Mouse (Mus musculus) liver, embryonic 12.5 days (tissue): ENCODE measurements around the gene Vmn1r210. TPM values are rescaled to one million over a fixed set of nuclear protein-coding genes. Genes with fewer than 3 reads are reported as not detected.
"Not testable (repeated sequence)": the region's sequence is repeated elsewhere in the genome, so short reads cannot be mapped to it uniquely, and the experiment has no call there.

Experiments used
- ATAC-seq: fragments of 200-750 bp; cut with Nextera tagmentation; 2 replicates; pipeline ENCODE4 v1.8.0; 2017; ENCODE audit warnings: moderate number of reproducible peaks, mild to moderate bottlenecking, moderate library complexity
- H3K27ac ChIP-seq: fragments of 300-500 bp; sonication (generic); 2 replicates; pipeline ENCODE4 v1.5.1; 2016; ENCODE audit warnings: mild to moderate bottlenecking
- H3K27me3 ChIP-seq: fragments of 300-500 bp; sonication (generic); replicated peaks from 2 replicates; pipeline ENCODE4 v1.6.1; 2016; ENCODE audit warnings: mild to moderate bottlenecking, moderate library complexity
- H3K36me3 ChIP-seq: fragments of 300-500 bp; sonication (generic); 2 replicates; pipeline ENCODE4 v1.6.1; 2016; ENCODE audit warnings: mild to moderate bottlenecking, moderate library complexity
- H3K4me1 ChIP-seq: fragments of 300-500 bp; sonication (generic); 2 replicates; pipeline ENCODE4 v1.6.1; 2016
- H3K4me2 ChIP-seq: fragments of 300-500 bp; sonication (generic); 2 replicates; pipeline ENCODE4 v1.6.1; 2016; ENCODE audit warnings: mild to moderate bottlenecking, moderate library complexity
- H3K4me3 ChIP-seq: fragments of 300-500 bp; sonication (generic); 2 replicates; pipeline ENCODE4 v1.5.1; 2016; ENCODE audit warnings: mild to moderate bottlenecking, moderate library complexity
- H3K9ac ChIP-seq: fragments of 300-500 bp; sonication (generic); 2 replicates; pipeline ENCODE4 v1.6.1; 2016; ENCODE audit warnings: mild to moderate bottlenecking, moderate library complexity
- H3K9me3 ChIP-seq: fragments of 300-500 bp; sonication (generic); replicated peaks from 2 replicates; pipeline ENCODE4 v1.6.1; 2016; ENCODE audit warnings: mild to moderate bottlenecking, moderate library complexity
- WGBS: fragments of 180-500 bp; shearing (Covaris S2); methylation state at CpG from one replicate; pipeline ENCODE4 v1.1.7; 2016; ENCODE audit not compliant: insufficient replicate concordance; 5-methylcytosine and 5-hydroxymethylcytosine counted together
- polyA plus RNA-seq: library from polyadenylated mRNA; unstranded; fragments of >200 nt; fragmentation: Nextera tagmentation; extraction: Ambion mirVana; gene quantifications from 2 replicates; pipeline ENCODE4 v1.2.1, GENCODE M21; 2016

The Vmn1r210 gene
- polyA plus RNA-seq: not detected in 2 replicates

DNA sequence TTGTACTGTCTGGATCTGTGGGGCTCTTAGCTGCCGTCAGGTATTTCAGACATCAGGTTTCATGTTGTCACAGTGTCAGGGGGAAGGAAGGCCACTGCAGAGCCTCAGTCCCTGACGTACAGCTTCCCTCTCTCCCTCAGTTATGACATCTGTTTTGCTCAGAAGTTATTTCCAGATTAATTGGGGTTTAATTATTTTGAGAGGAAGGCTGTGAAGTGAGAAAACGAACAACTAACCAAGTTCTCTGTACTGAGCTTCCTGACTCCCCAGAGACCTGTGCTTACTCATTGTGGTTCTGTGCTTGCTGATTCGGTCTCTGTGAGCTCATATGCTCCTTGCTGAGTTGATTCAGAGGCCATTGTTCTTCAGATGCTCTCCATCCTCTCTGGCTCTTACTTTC is at the start of gene Vmn1r210:
Gene Vmn1r210, minus strand, starts transcription at position 101 of the 400 bp plus-strand sequence.
- no peak within 1 kb of the TSS for H3K9ac ChIP-seq
- no peak within 1 kb of the TSS for H3K4me2 ChIP-seq
- no peak for ATAC-seq
- no peaks in the 10 kb centered on the region for H3K9me3 ChIP-seq
- H3K27me3 ChIP-seq: no peaks in the 10 kb centered on the region
- 37% methylated on average over 4 of the region's 4 CpGs for WGBS
- no peaks in the 10 kb centered on the region for H3K4me1 ChIP-seq
- no peak within 1 kb of the TSS for H3K27ac ChIP-seq
- no peak within 1 kb of the TSS for H3K4me3 ChIP-seq
- no peaks in the 10 kb centered on the region for H3K36me3 ChIP-seq

DNA sequence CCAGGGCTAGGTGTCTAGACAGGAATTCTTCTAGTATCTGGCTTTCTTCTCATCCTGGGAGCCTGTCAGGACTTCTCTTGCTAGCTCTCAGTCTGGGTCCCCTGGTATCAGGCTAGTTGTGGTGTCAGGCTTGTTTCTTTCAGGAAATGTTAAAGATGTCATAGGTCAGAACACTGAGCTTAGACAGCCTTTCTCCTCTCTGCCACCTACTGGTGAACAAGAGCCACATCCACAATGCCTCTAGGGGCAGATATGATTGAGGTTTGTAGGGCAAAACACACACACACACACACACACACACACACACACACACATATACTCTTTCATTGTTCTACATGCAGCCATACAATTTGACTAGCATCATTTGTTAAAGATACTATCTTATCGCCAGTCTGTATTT is 48.1 kb upstream of the Vmn1r210 start:
- H3K36me3 ChIP-seq: no peaks in the 10 kb centered on the region
- H3K9me3 ChIP-seq: 0 out of 2 replicates have a peak, but pooled peaks cover 4% of the 10 kb centered on the region
- no peaks in the 10 kb centered on the region for H3K4me1 ChIP-seq
- no peak overlapping the region for H3K4me3 ChIP-seq
- no peak for ATAC-seq
- no peaks in the 10 kb centered on the region for H3K27me3 ChIP-seq
- no peak overlapping the region for H3K27ac ChIP-seq
- no peak overlapping the region for H3K9ac ChIP-seq
- H3K4me2 ChIP-seq: no peak overlapping the region
- 65% methylated on average over 1 of the region's 1 CpGs for WGBS

DNA sequence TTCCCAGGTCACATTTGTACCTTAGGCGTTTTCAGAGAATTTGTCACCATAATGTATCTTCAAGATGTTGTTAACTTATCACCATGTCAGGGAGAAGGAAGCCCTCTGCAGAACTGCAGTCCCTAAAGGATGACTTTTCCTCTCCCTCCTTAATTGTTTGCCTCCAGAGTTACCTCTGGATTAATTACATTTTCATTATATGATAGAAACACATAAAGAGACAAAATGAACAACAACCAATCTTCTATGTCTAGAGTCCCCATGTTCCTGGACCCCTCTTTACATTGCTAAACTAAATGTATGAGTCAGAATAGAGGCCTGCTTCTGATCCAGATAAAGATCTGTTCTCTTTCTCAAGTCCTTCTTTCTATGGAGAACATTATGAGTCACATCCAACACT is 26.3 kb upstream of the Vmn1r210 start, which contains the start of gene Vmn1r211:
Gene Vmn1r211, minus strand, starts transcription at position 101 of the 400 bp plus-strand sequence.
- 57% methylated on average over 1 of the region's 1 CpGs for WGBS
- Histone ChIP-seq H3K27ac (no peak within 1 kb of the TSS), H3K4me2 (no peak within 1 kb of the TSS), H3K27me3 (no peaks in the 10 kb centered on the region), H3K4me3 (no peak within 1 kb of the TSS), H3K9me3 (no peaks in the 10 kb centered on the region), H3K36me3 (no peaks in the 10 kb centered on the region), H3K9ac (no peak within 1 kb of the TSS), H3K4me1 (no peaks in the 10 kb centered on the region)
- no peak for ATAC-seq

DNA sequence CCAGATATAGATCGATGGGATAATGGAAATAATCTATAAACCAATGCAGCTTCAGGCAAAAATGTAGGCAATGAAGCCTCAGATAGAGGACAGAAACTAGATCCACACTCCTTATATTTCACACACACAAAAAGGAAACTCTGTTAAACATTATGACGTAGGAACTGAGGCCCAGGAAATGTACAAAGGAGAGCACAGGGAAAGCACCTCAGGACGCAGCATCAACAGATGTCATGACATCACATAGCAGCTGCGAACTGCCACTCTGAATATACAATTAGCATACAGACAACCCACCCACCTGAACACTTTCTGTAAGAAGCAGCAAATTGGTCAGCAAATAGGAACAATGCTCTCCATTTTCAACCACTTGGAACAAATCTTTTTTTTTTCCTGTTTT is 23.6 kb upstream of the Vmn1r210 start:
- Histone ChIP-seq H3K9me3 (no peaks in the 10 kb centered on the region), H3K4me1 (no peaks in the 10 kb centered on the region), H3K9ac (no peak overlapping the region), H3K27me3 (no peaks in the 10 kb centered on the region), H3K36me3 (no peaks in the 10 kb centered on the region), H3K27ac (no peak overlapping the region), H3K4me3 (no peak overlapping the region), H3K4me2 (no peak overlapping the region)
- WGBS: 53% methylated on average over 4 of the region's 4 CpGs
- no peak for ATAC-seq

DNA sequence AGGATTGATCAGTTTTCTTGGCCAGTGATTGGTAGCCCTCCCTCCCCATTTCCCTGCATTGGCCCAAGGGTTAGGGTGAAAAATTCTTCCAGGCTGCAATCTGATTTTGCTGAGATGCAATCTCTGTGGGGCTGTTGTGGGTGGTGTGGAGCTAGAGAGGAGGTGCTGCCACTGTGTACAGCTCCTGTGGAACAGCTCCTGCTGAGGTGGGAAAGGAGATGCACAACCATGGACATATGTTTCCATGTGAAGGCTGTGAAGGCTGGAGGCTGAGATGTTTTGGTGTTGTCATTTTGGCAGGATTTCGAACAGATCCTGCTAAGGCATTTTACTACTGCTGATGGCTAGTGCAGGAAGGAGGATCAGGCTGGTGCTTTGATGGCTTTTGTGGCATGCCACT is 15.7 kb upstream of the Vmn1r210 start:
- H3K4me3 ChIP-seq: no peak overlapping the region
- H3K4me1 ChIP-seq: no peaks in the 10 kb centered on the region
- H3K9me3 ChIP-seq: no peaks in the 10 kb centered on the region
- no peaks in the 10 kb centered on the region for H3K27me3 ChIP-seq
- no peaks in the 10 kb centered on the region for H3K36me3 ChIP-seq
- H3K27ac ChIP-seq: no peak overlapping the region
- 55% methylated on average over 1 of the region's 1 CpGs for WGBS
- no peak overlapping the region for H3K4me2 ChIP-seq
- ATAC-seq: no peak
- no peak overlapping the region for H3K9ac ChIP-seq

DNA sequence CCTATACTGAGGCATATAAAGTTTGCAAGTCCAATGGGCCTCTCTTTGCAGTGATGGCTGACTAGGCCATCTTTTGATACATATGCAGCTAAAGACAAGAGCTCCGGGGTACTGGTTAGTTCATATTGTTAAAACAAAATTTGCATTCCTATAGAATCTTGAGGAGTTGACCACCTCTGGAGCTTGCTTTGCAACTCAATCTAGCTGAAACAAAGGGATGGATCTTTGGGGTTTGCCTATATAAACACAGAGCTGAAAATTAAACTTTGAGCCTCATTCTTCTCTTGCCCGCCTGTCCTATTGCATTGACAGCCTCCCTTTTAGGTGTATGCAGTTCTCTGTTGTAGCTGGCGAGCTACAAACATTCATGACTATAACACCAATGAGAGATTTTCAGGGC is 13.2 kb upstream of the Vmn1r210 start:
- ATAC-seq: not testable (repeated sequence)

DNA sequence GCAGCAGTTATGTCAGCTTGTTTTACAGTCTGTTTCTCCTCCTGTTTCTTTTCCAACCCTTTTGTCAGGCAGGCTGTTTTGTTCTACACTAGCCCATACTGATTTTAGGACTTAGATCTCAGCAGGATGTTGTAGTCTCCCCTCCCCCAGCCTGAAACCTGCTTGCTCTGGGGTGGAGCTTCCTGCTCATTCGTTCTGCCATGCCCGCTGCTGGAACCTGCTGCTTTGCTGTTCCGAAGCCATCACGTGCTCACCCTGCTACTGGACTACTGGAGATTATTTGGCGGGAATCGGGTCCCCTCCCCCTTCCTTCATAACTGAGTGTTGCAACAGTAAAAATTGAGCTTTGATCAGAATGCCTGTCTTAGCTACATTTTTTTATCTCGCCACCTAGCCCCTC is 1.8 kb downstream of the Vmn1r210 start:
- H3K4me2 ChIP-seq, H3K9ac ChIP-seq, H3K27ac ChIP-seq, ATAC-seq, H3K36me3 ChIP-seq, H3K27me3 ChIP-seq, H3K4me3 ChIP-seq, H3K9me3 ChIP-seq, H3K4me1 ChIP-seq: not testable (repeated sequence)
- WGBS: 16% methylated on average over 7 of the region's 7 CpGs

More for the DNA sequence above, 13.2 kb upstream of the Vmn1r210 start:
- not testable (repeated sequence) for H3K27ac ChIP-seq, H3K9me3 ChIP-seq, H3K4me2 ChIP-seq, H3K4me1 ChIP-seq, H3K4me3 ChIP-seq, H3K36me3 ChIP-seq, H3K9ac ChIP-seq, H3K27me3 ChIP-seq
- WGBS: 51% methylated on average over 3 of the region's 3 CpGs

DNA sequence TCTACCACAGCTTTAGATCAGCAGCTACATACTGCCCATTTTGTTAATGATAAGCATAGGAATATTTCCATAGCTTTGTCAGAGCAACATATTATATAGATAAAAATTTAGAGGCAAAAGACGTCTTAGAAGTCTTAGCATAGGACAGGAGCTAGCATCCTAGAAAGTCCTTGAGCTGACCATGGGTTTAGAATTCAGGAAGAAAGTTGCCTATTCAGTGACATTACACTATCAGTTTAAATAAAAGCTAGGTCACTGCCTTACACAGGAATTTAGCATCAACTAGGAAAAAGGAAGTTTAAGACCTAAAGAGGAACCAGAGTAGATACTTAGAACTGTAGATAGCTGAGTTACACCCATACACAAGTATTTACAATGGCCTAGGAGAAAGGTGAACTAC is 9.5 kb downstream of the Vmn1r210 start:
- H3K4me2 ChIP-seq, H3K4me1 ChIP-seq, H3K9ac ChIP-seq, ATAC-seq, H3K27ac ChIP-seq, H3K9me3 ChIP-seq, H3K27me3 ChIP-seq, H3K36me3 ChIP-seq, H3K4me3 ChIP-seq: not testable (repeated sequence)
- WGBS: 58% methylated on average over 1 of the region's 1 CpGs

DNA sequence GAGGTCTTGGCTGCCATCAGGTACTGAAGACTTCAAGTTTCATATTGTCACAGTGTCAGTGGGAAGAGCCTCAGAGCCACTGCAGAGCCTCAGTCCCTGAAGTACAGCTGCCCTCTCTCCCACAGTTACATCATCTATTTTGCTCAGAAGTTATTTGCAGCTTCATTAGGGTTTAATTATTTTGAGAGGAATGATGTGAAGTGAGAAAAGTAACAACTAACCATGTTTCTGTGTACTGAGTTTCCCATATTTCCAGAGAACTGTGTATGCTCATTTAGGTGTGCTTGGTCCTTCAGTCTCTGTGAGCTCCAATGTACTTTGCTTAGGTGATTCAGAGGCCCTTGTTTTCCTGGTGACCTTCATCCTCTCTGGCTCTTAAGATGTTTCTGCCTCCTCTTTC is 21.6 kb downstream of the Vmn1r210 start, which contains the start of gene Vmn1r209:
Gene Vmn1r209, minus strand, starts transcription at position 101 of the 400 bp plus-strand sequence.
- H3K9ac ChIP-seq, ATAC-seq, H3K4me3 ChIP-seq, H3K36me3 ChIP-seq, H3K27ac ChIP-seq, H3K4me1 ChIP-seq, H3K9me3 ChIP-seq, H3K27me3 ChIP-seq, H3K4me2 ChIP-seq: not testable (repeated sequence)

DNA sequence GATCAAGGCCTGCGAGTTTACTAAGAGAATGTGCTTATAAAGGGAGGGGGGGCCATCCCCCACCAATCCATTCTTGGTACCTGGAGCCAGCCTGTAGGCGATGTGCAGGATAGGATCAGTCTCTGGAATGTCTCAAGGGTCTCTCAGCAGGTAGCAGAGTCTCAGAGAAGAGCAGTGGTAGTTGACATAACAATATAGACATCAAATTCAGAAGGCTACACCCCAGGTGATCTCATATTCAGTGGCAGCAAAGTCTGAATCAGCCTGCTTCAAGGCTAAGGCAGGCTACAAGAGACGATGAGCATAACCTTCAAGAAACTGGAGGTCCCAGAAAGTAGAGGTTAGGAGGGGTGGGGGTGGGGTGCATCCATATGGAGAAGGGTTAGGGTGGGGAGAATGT is 43.1 kb downstream of the Vmn1r210 start:
- ATAC-seq, H3K9me3 ChIP-seq, H3K27me3 ChIP-seq, H3K4me2 ChIP-seq, H3K9ac ChIP-seq, H3K36me3 ChIP-seq, H3K27ac ChIP-seq, H3K4me3 ChIP-seq, H3K4me1 ChIP-seq: not testable (repeated sequence)
- 58% methylated on average over 3 of the region's 3 CpGs for WGBS

DNA sequence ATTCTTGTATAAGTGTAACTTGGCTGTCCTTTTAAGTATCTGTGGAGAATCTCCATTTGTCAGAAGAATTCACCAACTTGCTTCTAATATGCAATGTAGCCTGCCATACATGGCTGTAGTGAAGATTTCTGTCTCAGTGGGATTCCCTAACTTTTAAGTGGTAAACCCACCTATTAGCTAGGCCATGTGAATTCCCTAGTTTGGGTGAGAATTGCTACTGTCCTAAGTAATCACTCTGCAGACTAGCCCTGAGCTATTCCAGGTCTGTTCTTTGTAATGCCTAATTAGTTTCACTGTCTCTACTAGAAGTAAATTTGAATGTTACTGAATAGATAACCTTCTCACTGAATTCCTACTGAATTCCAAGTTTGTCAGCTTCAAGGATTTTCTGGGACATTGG is 47.0 kb downstream of the Vmn1r210 start:
- not testable (repeated sequence) for ATAC-seq, H3K4me3 ChIP-seq, H3K9me3 ChIP-seq, H3K9ac ChIP-seq, H3K36me3 ChIP-seq, H3K27me3 ChIP-seq, H3K4me1 ChIP-seq, H3K4me2 ChIP-seq, H3K27ac ChIP-seq

DNA sequence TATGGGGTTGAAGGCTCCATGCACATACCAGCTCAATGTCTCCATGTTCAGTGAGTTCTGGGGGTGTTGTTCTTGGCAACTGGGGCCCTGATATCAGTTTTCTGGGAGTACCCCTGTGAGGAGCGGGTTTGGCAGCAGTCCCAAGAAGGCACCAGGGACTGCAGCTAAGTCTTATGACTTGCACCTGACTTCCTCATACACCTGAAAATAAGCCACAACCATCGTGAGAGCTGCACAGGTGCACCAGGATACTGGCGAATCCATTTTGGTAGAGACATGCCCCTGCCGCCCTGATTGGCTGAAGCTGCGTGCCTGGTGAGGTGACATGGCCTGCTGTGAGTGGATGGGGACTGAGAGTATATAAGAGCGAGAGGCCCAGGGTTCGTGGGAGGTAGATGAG is 53.8 kb downstream of the Vmn1r210 start, which contains the start of gene Vmn1r208:
Gene Vmn1r208, minus strand, starts transcription at position 101 of the 400 bp plus-strand sequence.
- not testable (repeated sequence) for H3K9me3 ChIP-seq, H3K27ac ChIP-seq, H3K9ac ChIP-seq, H3K4me1 ChIP-seq, H3K27me3 ChIP-seq, H3K4me3 ChIP-seq, H3K36me3 ChIP-seq, H3K4me2 ChIP-seq, ATAC-seq
- WGBS: no CpG with 5 or more reads among the region's 7 CpGs
